Mouse (Mus musculus) neural tube, embryonic 11.5 days (tissue): ENCODE measurements at regions not wholly inside any gene's neighbourhood (a gene's known extent, or its start where the extent isn't known, plus 50 kb on each side); places are given as distances from the start of the nearest gene placed in this dataset.
"Not testable (repeated sequence)": the region's sequence is repeated elsewhere in the genome, so short reads cannot be mapped to it uniquely, and the experiment has no call there.

Source experiments
- ATAC-seq: fragments of 200-750 bp; cut with Nextera tagmentation; 2 replicates; pipeline ENCODE4 v1.8.0; 2017; ENCODE audit warnings: moderate number of reproducible peaks, mild to moderate bottlenecking, moderate TSS enrichment, moderate library complexity; ENCODE audit not compliant: insufficient read depth, low FRiP score, low TSS enrichment
- DNase-seq: peaks from one replicate; pipeline ENCODE4 v3.0.0-alpha.2; 2015; ENCODE audit warnings: low spot score
- H3K27ac ChIP-seq: fragments of 300-500 bp; sonication (generic); 2 replicates; pipeline ENCODE4 v1.5.1; 2014; ENCODE audit warnings: low read depth, mild to moderate bottlenecking, low read length
- H3K27me3 ChIP-seq: fragments of 300-500 bp; sonication (generic); 2 replicates; pipeline ENCODE4 v1.6.1; 2014; ENCODE audit warnings: mild to moderate bottlenecking, low read length, mixed read lengths; ENCODE audit not compliant: control insufficient read depth, insufficient read depth
- H3K36me3 ChIP-seq: fragments of 300-500 bp; sonication (generic); 2 replicates; pipeline ENCODE4 v1.6.1; 2014; ENCODE audit warnings: mild to moderate bottlenecking, low read length, moderate library complexity, mixed read lengths; ENCODE audit not compliant: control insufficient read depth, insufficient read depth
- H3K4me1 ChIP-seq: fragments of 300-500 bp; sonication (generic); 2 replicates; pipeline ENCODE4 v1.6.1; 2014; ENCODE audit warnings: low read length, mixed read lengths; ENCODE audit not compliant: control insufficient read depth, insufficient read depth
- H3K4me2 ChIP-seq: fragments of 300-500 bp; sonication (generic); 2 replicates; pipeline ENCODE4 v1.6.1; 2014; ENCODE audit warnings: low read depth, mild to moderate bottlenecking, moderate library complexity
- H3K4me3 ChIP-seq: fragments of 300-500 bp; sonication (generic); 2 replicates; pipeline ENCODE4 v1.5.1; 2014; ENCODE audit warnings: low read depth, low read length
- H3K9ac ChIP-seq: fragments of 300-500 bp; sonication (generic); 2 replicates; pipeline ENCODE4 v1.6.1; 2014; ENCODE audit warnings: mild to moderate bottlenecking, low read length
- H3K9me3 ChIP-seq: fragments of 300-500 bp; sonication (generic); 2 replicates; pipeline ENCODE4 v1.6.1; 2016; ENCODE audit warnings: low read length; ENCODE audit not compliant: control insufficient read depth
- WGBS: fragments of 180-500 bp; shearing (Covaris S2); extraction: QIAGEN DNeasy Blood & Tissue Kit; methylation state at CpG from one replicate; pipeline ENCODE4 v1.1.7; 2014; 5-methylcytosine and 5-hydroxymethylcytosine counted together

DNA sequence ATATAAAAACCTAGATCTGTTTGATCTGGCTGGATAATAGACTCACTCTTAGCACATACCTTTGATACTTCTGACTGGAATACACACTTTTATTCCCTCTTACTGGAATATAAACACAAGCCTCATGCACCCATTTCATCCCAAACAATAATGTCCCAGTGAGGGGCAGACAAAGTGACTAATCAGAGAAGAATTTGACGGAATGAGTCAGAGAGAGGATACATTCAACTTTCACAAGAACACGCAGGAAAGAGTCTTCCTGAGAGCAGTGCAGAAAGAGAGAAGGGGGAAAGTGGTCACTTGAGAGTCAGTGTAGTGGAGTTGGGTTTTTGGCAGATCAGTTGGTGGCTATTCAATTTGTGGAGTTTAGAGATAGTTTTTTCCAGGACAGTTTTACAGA is 755.6 kb downstream of the Kcna4 start:
- Histone ChIP-seq H3K4me2 (no peak overlapping the region), H3K27ac (no peak overlapping the region), H3K4me1 (no peaks in the 10 kb centered on the region), H3K9me3 (no peaks in the 10 kb centered on the region), H3K4me3 (no peak overlapping the region), H3K36me3 (no peaks in the 10 kb centered on the region), H3K27me3 (no peaks in the 10 kb centered on the region), H3K9ac (no peak overlapping the region)
- WGBS: 86% methylated on average over 2 of the region's 2 CpGs
- ATAC-seq (no peak), DNase-seq (no peak)

DNA sequence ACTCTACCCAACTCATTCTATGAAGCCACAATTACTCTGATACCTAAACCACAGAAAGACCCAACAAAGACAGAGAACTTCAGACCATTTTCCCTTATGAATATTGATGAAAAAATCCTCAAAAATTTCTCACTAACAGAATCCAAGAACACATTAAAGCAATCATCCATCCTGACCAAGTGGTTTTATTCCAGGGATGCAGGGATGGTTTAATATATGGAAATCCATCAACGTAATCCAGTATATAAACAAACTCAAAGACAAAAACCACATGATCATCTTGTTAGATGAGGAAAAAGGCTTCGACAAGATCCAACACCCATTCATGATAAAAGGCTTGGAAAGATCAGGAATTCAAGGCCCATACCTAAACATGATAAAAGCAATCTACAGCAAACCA is 772.3 kb downstream of the Kcna4 start:
- not testable (repeated sequence) for ATAC-seq, H3K27ac ChIP-seq, H3K4me3 ChIP-seq, H3K27me3 ChIP-seq, H3K36me3 ChIP-seq, H3K4me1 ChIP-seq, H3K9me3 ChIP-seq, H3K9ac ChIP-seq, H3K4me2 ChIP-seq
- DNase-seq: peak; percentile 71
- 90% methylated on average over 2 of the region's 2 CpGs for WGBS

DNA sequence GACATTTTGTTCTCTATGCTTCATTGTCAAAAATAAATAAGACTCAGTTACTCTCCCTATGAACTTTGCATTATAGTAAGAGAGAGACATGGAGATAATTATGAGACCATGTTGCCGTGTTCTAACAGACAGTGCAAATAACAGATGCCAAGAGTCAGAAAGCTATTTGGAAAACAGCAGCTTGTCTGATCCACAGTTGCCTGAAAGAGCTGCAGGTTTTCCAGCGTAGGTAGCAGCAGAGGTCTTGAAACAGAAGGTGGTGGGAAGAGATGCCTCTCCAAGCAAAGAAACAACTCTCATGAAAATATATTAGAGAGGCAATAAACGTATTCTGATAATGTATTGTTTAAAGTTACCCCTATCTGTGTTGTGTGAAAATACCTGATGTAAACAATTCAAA is 793.5 kb downstream of the Kcna4 start:
- WGBS: 77% methylated on average over 3 of the region's 3 CpGs
- Histone ChIP-seq H3K27ac (no peak overlapping the region), H3K36me3 (no peaks in the 10 kb centered on the region), H3K9me3 (no peaks in the 10 kb centered on the region), H3K4me2 (no peak overlapping the region), H3K4me3 (no peak overlapping the region), H3K27me3 (no peaks in the 10 kb centered on the region), H3K4me1 (no peaks in the 10 kb centered on the region), H3K9ac (no peak overlapping the region)
- ATAC-seq (no peak), DNase-seq (no peak)

DNA sequence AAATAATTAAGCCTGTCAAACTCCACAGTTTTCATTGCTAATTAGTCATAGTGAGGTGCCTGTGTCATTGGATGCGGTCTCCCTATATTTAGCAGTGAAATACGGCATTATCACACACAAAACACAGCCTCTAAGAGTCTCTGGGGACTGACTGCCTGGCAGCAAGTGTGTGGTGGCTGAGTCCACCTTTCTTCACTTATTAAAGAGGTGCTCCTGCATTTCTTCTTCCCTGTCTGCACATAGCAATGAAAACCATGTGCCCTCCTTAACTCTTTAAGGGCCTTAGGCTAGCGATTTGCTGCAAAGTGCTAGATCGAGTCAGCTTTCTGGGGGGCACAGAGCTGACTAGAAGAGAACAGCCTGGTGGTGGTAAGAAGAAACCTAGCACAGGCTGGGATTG is 799.8 kb downstream of the Kcna4 start:
- no peak for ATAC-seq
- DNase-seq: no peak
- 86% methylated on average over 4 of the region's 4 CpGs for WGBS

DNA sequence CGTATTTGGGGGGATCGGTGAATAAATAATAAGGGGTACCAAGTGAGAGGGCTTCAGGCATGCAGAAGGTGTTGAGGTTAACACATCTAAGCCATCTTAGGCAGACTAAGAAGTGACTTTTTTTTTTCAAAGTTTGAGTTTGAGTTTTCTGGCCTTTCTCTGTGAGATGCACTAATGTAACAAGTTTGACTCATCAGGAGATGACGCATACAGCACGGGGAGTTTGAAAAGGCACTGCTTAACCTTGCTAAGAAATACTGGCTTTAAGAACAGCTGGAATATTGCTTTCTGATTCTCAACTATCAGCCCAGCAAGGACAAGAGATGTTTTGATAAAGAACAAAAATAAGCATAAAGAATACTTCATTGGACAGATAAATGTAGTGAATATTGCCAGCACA is 806.6 kb downstream of the Kcna4 start:
- Histone ChIP-seq H3K27me3 (no peaks in the 10 kb centered on the region), H3K36me3 (no peaks in the 10 kb centered on the region), H3K4me3 (no peak overlapping the region), H3K9me3 (no peaks in the 10 kb centered on the region), H3K4me2 (no peak overlapping the region), H3K4me1 (no peaks in the 10 kb centered on the region), H3K27ac (no peak overlapping the region), H3K9ac (no peak overlapping the region)
- DNase-seq (no peak), ATAC-seq (no peak)
- WGBS: 93% methylated on average over 4 of the region's 4 CpGs

More for the DNA sequence above, 799.8 kb downstream of the Kcna4 start:
- H3K36me3 ChIP-seq: no peaks in the 10 kb centered on the region
- H3K27me3 ChIP-seq: no peaks in the 10 kb centered on the region
- H3K4me2 ChIP-seq: no peak overlapping the region
- no peaks in the 10 kb centered on the region for H3K9me3 ChIP-seq
- H3K4me3 ChIP-seq: no peak overlapping the region
- H3K4me1 ChIP-seq: no peaks in the 10 kb centered on the region
- H3K27ac ChIP-seq: no peak overlapping the region
- no peak overlapping the region for H3K9ac ChIP-seq

DNA sequence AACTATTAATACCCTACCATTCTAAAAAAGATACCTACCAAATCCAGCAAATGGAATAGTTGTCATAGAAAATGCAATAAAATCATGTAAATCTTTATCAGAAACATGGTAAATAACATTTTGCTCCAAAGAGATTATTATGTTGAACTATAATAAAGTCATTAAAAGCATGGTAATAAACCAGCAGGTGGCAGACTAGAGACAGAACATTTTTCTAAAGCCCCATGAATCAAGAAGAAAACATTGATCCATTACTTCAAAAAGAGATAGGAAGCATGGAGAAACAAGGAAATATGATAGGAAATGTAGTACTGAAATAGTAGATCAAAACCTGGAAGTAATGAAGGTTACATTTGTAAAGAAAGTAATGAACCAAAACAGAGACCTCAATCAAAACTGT is 819.7 kb downstream of the Kcna4 start:
- no peaks in the 10 kb centered on the region for H3K36me3 ChIP-seq
- no peak overlapping the region for H3K4me2 ChIP-seq
- no peak overlapping the region for H3K4me3 ChIP-seq
- ATAC-seq (no peak), DNase-seq (no peak)
- no peaks in the 10 kb centered on the region for H3K4me1 ChIP-seq
- no peaks in the 10 kb centered on the region for H3K9me3 ChIP-seq
- no peak overlapping the region for H3K9ac ChIP-seq
- no peaks in the 10 kb centered on the region for H3K27me3 ChIP-seq
- H3K27ac ChIP-seq: no peak overlapping the region

DNA sequence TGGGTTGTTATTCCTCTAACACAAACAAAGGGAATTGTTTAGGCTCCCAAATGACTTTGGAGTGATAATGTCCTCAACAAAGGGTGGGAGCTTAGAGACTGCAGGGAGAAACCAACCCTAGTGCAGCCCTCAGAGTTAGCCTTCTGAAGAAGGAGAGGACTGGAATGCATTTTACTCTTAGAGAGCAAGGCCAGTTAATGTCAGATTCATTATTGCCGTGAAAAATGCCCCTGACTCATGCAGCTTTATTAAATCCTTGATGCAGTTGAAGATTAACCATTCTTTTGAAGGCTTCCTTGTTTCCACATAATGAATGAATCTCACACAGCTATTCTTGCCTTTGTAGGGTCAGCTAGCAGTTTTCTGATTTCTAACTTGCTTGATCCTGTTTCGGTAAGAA is 855.3 kb downstream of the Kcna4 start:
- no peaks in the 10 kb centered on the region for H3K36me3 ChIP-seq
- H3K27me3 ChIP-seq: no peaks in the 10 kb centered on the region
- 39% methylated on average over 2 of the region's 2 CpGs for WGBS
- no peaks in the 10 kb centered on the region for H3K9me3 ChIP-seq
- H3K4me2 ChIP-seq: no peak overlapping the region
- no peak overlapping the region for H3K4me3 ChIP-seq
- no peak for DNase-seq
- no peak overlapping the region for H3K27ac ChIP-seq
- no peaks in the 10 kb centered on the region for H3K4me1 ChIP-seq
- ATAC-seq: no peak
- H3K9ac ChIP-seq: no peak overlapping the region

DNA sequence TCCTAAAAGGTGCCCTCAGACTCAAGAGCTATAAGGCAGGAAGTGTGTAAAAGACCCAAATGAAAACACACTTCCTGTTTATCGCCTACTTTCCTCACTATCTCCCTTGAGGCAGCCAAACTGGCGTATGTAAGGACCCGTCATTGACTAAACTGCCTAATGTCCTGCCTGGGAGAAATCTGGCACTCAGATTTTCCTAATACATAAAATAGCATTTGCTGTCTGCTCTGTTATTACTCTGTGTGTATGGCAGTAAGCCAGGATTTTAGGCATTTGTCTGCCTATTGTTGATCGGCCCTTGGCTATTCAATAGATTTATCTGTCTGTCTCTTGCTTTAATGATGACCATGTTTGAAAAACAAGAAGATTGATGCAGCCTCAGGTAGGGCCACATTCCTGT is 857.8 kb downstream of the Kcna4 start:
- no peaks in the 10 kb centered on the region for H3K36me3 ChIP-seq
- no peaks in the 10 kb centered on the region for H3K27me3 ChIP-seq
- H3K9ac ChIP-seq: no peak overlapping the region
- ATAC-seq (no peak), DNase-seq (no peak)
- H3K4me1 ChIP-seq: no peaks in the 10 kb centered on the region
- no peak overlapping the region for H3K27ac ChIP-seq
- no peak overlapping the region for H3K4me3 ChIP-seq
- H3K9me3 ChIP-seq: no peaks in the 10 kb centered on the region
- no peak overlapping the region for H3K4me2 ChIP-seq
- WGBS: 75% methylated on average over 4 of the region's 4 CpGs

DNA sequence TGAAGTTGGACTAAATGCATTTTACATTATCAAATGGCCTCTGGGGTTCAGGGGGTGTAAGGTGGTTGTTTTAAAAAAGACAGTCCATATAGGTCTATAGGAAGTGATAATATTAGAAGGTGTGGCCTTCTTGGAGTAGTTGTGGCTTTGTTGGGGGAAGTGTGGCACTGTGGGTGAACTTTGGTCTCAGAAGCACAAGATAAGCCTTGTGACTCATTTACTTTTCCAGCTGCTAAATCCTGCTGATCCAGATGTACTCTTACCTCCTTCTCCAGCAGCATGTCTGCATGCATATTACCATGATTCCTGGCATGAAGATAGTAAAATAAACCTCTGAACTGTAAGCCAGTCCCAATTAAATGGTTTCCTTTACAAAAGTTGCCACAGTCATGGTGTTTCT is 865.8 kb downstream of the Kcna4 start:
- Histone ChIP-seq H3K4me1 (no peaks in the 10 kb centered on the region), H3K27ac (no peak overlapping the region), H3K4me3 (no peak overlapping the region), H3K4me2 (no peak overlapping the region), H3K36me3 (no peaks in the 10 kb centered on the region), H3K9me3 (no peaks in the 10 kb centered on the region), H3K9ac (no peak overlapping the region), H3K27me3 (no peaks in the 10 kb centered on the region)
- ATAC-seq: no peak
- no peak for DNase-seq
